Mouse (Mus musculus) liver, adult 2 months (tissue): ENCODE data around the gene Gm17334.

Source experiments
- CTCF ChIP-seq: fragments of 200-500 bp; IDR thresholded peaks from 2 replicates; pipeline ENCODE4 v1.5.1; 2011; ENCODE audit warnings: low read depth, low read length, control low read depth
- POLR2A ChIP-seq: fragments of 200-500 bp; IDR thresholded peaks from 2 replicates; pipeline ENCODE4 v1.6.1; 2011; ENCODE audit warnings: low read length, control low read depth; ENCODE audit not compliant: insufficient read depth; ENCODE audit errors: extremely low read depth

GRCm38 (mm10) chr11:53800975-53801374 is 28.0 kb upstream of the Gm17334 start:
- TF ChIP-seq CTCF (no peak), POLR2A (no peak)
